ENCODE assay signal across 10 mouse cellular contexts in the genomic region with DNA sequence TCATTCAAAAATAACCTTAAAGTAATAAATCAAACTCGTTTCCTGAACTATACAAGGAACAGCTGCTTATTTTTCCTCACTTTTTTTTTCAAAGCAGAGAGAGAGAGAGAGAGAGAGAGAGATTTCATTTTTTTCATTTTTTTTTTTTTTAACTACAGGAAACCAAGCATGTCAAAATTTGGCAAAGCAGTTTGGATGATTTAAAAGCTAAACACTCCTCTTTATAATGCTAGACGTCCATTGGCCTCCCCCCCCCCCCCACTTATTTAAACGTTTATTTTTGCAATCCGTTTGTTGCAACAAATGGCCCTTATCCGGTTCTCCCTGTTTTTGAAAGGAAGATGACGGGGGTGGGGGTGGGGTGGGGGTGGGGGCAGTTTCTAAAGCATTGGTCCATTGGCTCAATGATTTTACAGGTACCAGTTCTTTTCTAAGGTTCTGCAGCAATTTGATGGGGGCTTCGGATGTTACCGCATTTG. TPM values are rescaled to one million over a fixed set of nuclear protein-coding genes. Genes with fewer than 3 reads are reported as not detected.
DNase-seq lines count a peak whose midpoint lies in the region; ATAC-seq and TF ChIP-seq lines count a peak whose summit lies in the region.
"Had no signal": no experiment of that assay in that cellular context is flagged by ENCODE, and none has a peak within 500 bp of the region (broad histone marks: within the 10 kb centered on the region; RNA-seq: fewer than 3 reads in every experiment).

No protein-coding gene starts in this region.

- no peaks in the 10 kb centered on the region for H3K79me2 ChIP-seq in macrophage (ENCODE audit: inconsistent target)

- H3K4me1 ChIP-seq in heart, embryonic 12.5 days (replicated peaks): peaks cover 22% of the 10 kb centered on the region
- H3K4me1 ChIP-seq in ES-Bruce4 (ENCODE audit: control insufficient read depth, insufficient read depth, low read length): peaks cover 4% of the 10 kb centered on the region
- peaks cover 37% of the 10 kb centered on the region for H3K4me1 ChIP-seq in hindbrain, embryonic 10.5 days (replicated peaks)

- no peaks in the 10 kb centered on the region for H3K27me3 ChIP-seq in heart, embryonic 12.5 days (replicated peaks)
- H3K27me3 ChIP-seq in ES-Bruce4 (ENCODE audit: control insufficient read depth, insufficient read depth, low read length, poor library complexity, severe bottlenecking): no peaks in the 10 kb centered on the region
- H3K27me3 ChIP-seq in hindbrain, embryonic 10.5 days (ENCODE audit: insufficient read depth, poor library complexity, severe bottlenecking): 0 out of 2 replicates have a peak, but pooled peaks cover 5% of the 10 kb centered on the region

- no peaks in the 10 kb centered on the region for H3K36me3 ChIP-seq in heart, embryonic 12.5 days
- H3K36me3 ChIP-seq in ES-Bruce4 (ENCODE audit: control insufficient read depth, insufficient read depth, low read length, poor library complexity, severe bottlenecking) (no peaks in the 10 kb centered on the region), macrophage (ENCODE audit: inconsistent target) (no peaks in the 10 kb centered on the region)
- no peaks in the 10 kb centered on the region for H3K36me3 ChIP-seq in hindbrain, embryonic 10.5 days

- H3K9ac ChIP-seq in heart, embryonic 12.5 days: peak overlapping the region; percentile 65; the same call in 1 of the 2 replicates
- no peak overlapping the region for H3K9ac ChIP-seq in ES-Bruce4 (ENCODE audit: low read depth, poor library complexity, severe bottlenecking)
- H3K9ac ChIP-seq: liver, embryonic 14.5 days had no signal

- no peak for ATAC-seq in heart, embryonic 12.5 days (ENCODE audit: insufficient number of reproducible peaks, low FRiP score)

- TF ChIP-seq POLR2A in ES-Bruce4 (IDR thresholded peaks at IDR 0.05; ENCODE audit: insufficient read depth, low read length): no peak

- peak overlapping the region; percentile 23; the same call in 1 of the 2 replicates for H3K4me3 ChIP-seq in heart, embryonic 12.5 days
- H3K4me3 ChIP-seq in ES-Bruce4 (ENCODE audit: low read depth, low read length) (no peak overlapping the region), macrophage (ENCODE audit: inconsistent target) (no peak overlapping the region; the same call in 1 of the 2 replicates)
- H3K4me3 ChIP-seq in hindbrain, embryonic 10.5 days: peak overlapping the region; percentile 45
- H3K4me3 ChIP-seq: heart, adult 2 months had no signal

- H3K4me2 ChIP-seq in heart, embryonic 12.5 days: peak overlapping the region; percentile 61

- no peak for TF ChIP-seq CTCF in ES-Bruce4 (IDR thresholded peaks at IDR 0.05; ENCODE audit: low read depth, low read length)

- DNase-seq in heart, adult 8-10 months (ENCODE audit: low spot score): no peak
- no peak for DNase-seq in hindbrain, embryonic 10.5 days (ENCODE audit: low spot score)
- DNase-seq in cerebellum, adult 11 months: no peak
- DNase-seq in c-Kit-positive CD71-positive TER-119-positive erythroid progenitor cells, embryonic 14.5 days (ENCODE audit: low spot score): no peak
- no peak for DNase-seq in right cerebral cortex, postnatal 36 days (ENCODE audit: low spot score in 2 of 2)

- WGBS in heart, embryonic 12.5 days: 9% methylated on average over 8 of the region's 8 CpGs
- WGBS in hindbrain, embryonic 10.5 days: 1% methylated on average over 8 of the region's 8 CpGs
- WGBS in macrophage (ENCODE audit: missing documents): 23% methylated on average over 7 of the region's 8 CpGs

- peak overlapping the region; percentile 62; the same call in 1 of the 2 replicates for H3K27ac ChIP-seq in heart, embryonic 12.5 days (ENCODE audit: poor library complexity, severe bottlenecking)
- H3K27ac ChIP-seq in ES-Bruce4 (ENCODE audit: insufficient read depth, low read length): peak overlapping the region; percentile 51
- H3K27ac ChIP-seq in hindbrain, embryonic 10.5 days: peak overlapping the region; percentile 85
- H3K27ac ChIP-seq in macrophage: peak overlapping the region; percentile 75
- H3K27ac ChIP-seq: heart, adult 2 months; liver, embryonic 14.5 days had no signal

- TF ChIP-seq EP300 in ES-Bruce4 (IDR thresholded peaks at IDR 0.05; ENCODE audit: insufficient read depth, low read depth, low read length): no peak

- H3K9me3 ChIP-seq in heart, embryonic 12.5 days (replicated peaks): no peaks in the 10 kb centered on the region
- H3K9me3 ChIP-seq in ES-Bruce4 (replicated peaks; ENCODE audit: control insufficient read depth, insufficient read depth, low read length, poor library complexity, severe bottlenecking): peaks cover 15% of the 10 kb centered on the region
- H3K9me3 ChIP-seq in hindbrain, embryonic 10.5 days: no peaks in the 10 kb centered on the region

RNA-seq across cellular contexts. Expression of gene Spry2, which starts 24.6 kb away (rescaled TPM):
- 61.1 and 61.8 TPM in 2 replicates for polyA plus RNA-seq in heart, embryonic 12.5 days (2016; fragmentation: Nextera tagmentation; extraction: Ambion mirVana)
- 10 to 100 TPM; 22.3 to 23.3 (median 22.4) TPM for total RNA-seq in heart, adult 8-10 months (2022)
- 69.6 and 71.3 TPM in 2 replicates for polyA plus RNA-seq in ES-Bruce4 (2011; ENCODE audit: insufficient read depth, insufficient read length, low read depth, missing spikeins)
- polyA plus RNA-seq in hindbrain, embryonic 10.5 days (2016; fragmentation: Nextera tagmentation; extraction: Ambion mirVana): 30.1 and 31.7 TPM in 2 replicates
- total RNA-seq in macrophage (2018; cell fraction: chromatin; rRNA removed): 10 to 100 TPM in 1 of 26 experiments, 1 to 10 TPM in 25; 1.1 to 13.1 (median 3.9) TPM
- 10 to 100 TPM in 3 of 26 experiments, 1 to 10 TPM in 23; 1.3 to 14.4 (median 4.5) TPM for total RNA-seq in macrophage (2018; cell fraction: cytosol; rRNA removed)
- total RNA-seq in macrophage (2018; cell fraction: nucleus; rRNA removed): 10 to 100 TPM in 7 of 26 experiments, 1 to 10 TPM in 19; 3.2 to 23.0 (median 5.9) TPM
- polyA plus RNA-seq in macrophage (2018): 2.3 to 14.3 TPM (median 3.0 TPM) in 3 replicates

Comparison
In these comparisons a context has a peak if more than half of its experiments do, and no peak if none do; other contexts are left out.
1. H3K4me3 ChIP-seq: peak in heart, embryonic 12.5 days (single experiment) and hindbrain, embryonic 10.5 days (single experiment); none in ES-Bruce4 (single experiment) and macrophage (single experiment).
2. Peak in every context shown above with its lines, with median percentiles within 50 percentile points of each other: H3K27ac ChIP-seq.